Mouse (Mus musculus) heart, adult 10 weeks (tissue): Measurements from ENCODE around the gene Gbe1. TPM values are rescaled to one million over a fixed set of nuclear protein-coding genes. Genes with fewer than 3 reads are reported as not detected.

Experiments used
- polyA plus RNA-seq: library from polyadenylated mRNA; stranded (reverse); fragments of 350-450 nt; fragmentation: Illumina TruSeq; extraction: RNeasy Lipid Tissue Mini Kit (QIAGEN cat#74804); gene quantifications from one replicate; pipeline ENCODE4 v1.2.3, GENCODE M21; 2014; ENCODE audit warnings: low read depth, low replicate concordance

Gbe1 gene
- polyA plus RNA-seq = 49.7 TPM

GRCm38 (mm10) chr16:70313886-70314577, at the start of gene Gbe1:
Gene Gbe1, plus strand, starts transcription at chr16:70313949.

